Mouse (Mus musculus): Measurements from ENCODE around the gene Unc13d. TPM values are rescaled to one million over a fixed set of nuclear protein-coding genes. Genes with fewer than 3 reads are reported as not detected.
A peak's percentile ranks its signal among the peaks of the same experiment; 100 is the strongest.

Unc13d gene
- polyA plus RNA-seq, 1 experiment from 2014 or later, result 14.9 TPM

- Histone ChIP-seq H3K4me2 (replicated peaks; ENCODE audit: low read depth, low read length) (no peak overlapping the region), H3K36me3 (ENCODE audit: insufficient read depth, low read length) (0 out of 2 replicates have a peak, but pooled peaks cover 6% of the 10 kb centered on the region), H3K4me1 (ENCODE audit: insufficient read depth, low read depth, low read length) (peaks cover 20% of the 10 kb centered on the region), H3K27ac (ENCODE audit: low read length) (peak overlapping the region; percentile 55), H3K27me3 (replicated peaks; ENCODE audit: insufficient read depth, low read length) (no peaks in the 10 kb centered on the region), H3K9ac (replicated peaks; ENCODE audit: low read depth) (no peak overlapping the region), H3K9me3 (ENCODE audit: low read length) (no peaks in the 10 kb centered on the region), H3K4me3 (ENCODE audit: low read depth, low read length) (no peak overlapping the region)
- DNase-seq (ENCODE audit: low spot score), result no peak
- WGBS, result 29% methylated on average over 3 of the region's 4 CpGs
- TF ChIP-seq CTCF (IDR thresholded peaks at IDR 0.05), result no peak
- no peak for TF ChIP-seq EP300 (IDR thresholded peaks at IDR 0.05)
- ATAC-seq, result no peak
Measured at GRCm38 (mm10) chr11:116102472-116102871, 24.7 kb upstream of the Unc13d start.

DNA sequence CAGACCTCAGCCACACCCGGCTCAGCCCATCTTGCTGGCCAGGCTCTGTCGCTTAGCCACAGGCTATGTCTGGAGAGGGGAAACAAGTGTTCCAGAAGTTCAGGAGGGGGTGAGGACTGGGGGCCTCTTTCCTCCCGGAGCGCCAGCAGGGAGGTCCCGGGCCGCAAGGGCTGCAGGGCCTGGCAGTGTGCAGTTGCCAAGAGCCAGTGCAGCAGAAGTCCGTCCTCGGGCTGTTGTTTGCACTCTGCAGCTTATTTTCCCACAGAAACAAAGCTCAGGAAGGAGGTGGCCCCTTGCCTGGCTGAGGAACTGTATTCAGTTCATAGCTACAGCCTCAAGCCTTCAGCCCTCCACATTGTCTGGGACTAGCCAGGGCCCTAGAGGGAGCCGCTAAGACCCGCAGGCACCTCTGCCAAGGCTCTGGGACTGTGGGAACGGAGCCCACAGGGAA, 24.2 kb upstream of the Unc13d start:
- Histone ChIP-seq H3K4me1 (ENCODE audit: insufficient read depth, low read depth, low read length) (peaks cover 16% of the 10 kb centered on the region), H3K9me3 (ENCODE audit: low read length) (no peaks in the 10 kb centered on the region), H3K27ac (ENCODE audit: low read length) (peak overlapping the region; percentile 55), H3K27me3 (replicated peaks; ENCODE audit: insufficient read depth, low read length) (no peaks in the 10 kb centered on the region), H3K36me3 (ENCODE audit: insufficient read depth, low read length) (0 out of 2 replicates have a peak, but pooled peaks cover 6% of the 10 kb centered on the region), H3K4me3 (ENCODE audit: low read depth, low read length) (no peak overlapping the region), H3K9ac (replicated peaks; ENCODE audit: low read depth) (no peak overlapping the region), H3K4me2 (replicated peaks; ENCODE audit: low read depth, low read length) (no peak overlapping the region; the same call in 1 of the 2 replicates)
- peak; percentile 17 for TF ChIP-seq CTCF (IDR thresholded peaks at IDR 0.05)
- no peak for TF ChIP-seq EP300 (IDR thresholded peaks at IDR 0.05)
- 13% methylated on average over 11 of the region's 11 CpGs for WGBS
- DNase-seq (ENCODE audit: low spot score) (no peak), ATAC-seq (peak; percentile 42)

- 86% methylated on average over 7 of the region's 7 CpGs for WGBS
- TF ChIP-seq EP300 (IDR thresholded peaks at IDR 0.05) (no peak), CTCF (IDR thresholded peaks at IDR 0.05) (no peak)
- no peak overlapping the region for H3K4me2 ChIP-seq (replicated peaks; ENCODE audit: low read depth, low read length)
Measured at GRCm38 (mm10) chr11:116100839-116101238, 23.1 kb upstream of the Unc13d start.

GRCm38 (mm10) chr11:116100385-116100784, 22.6 kb upstream of the Unc13d start:
- DNase-seq (ENCODE audit: low spot score), result peak; percentile 85
- H3K4me2 ChIP-seq (replicated peaks; ENCODE audit: low read depth, low read length), result no peak overlapping the region
- H3K9me3 ChIP-seq (ENCODE audit: low read length), result no peaks in the 10 kb centered on the region
- WGBS, result 37% methylated on average over 6 of the region's 6 CpGs
- TF ChIP-seq CTCF (IDR thresholded peaks at IDR 0.05) (no peak), EP300 (IDR thresholded peaks at IDR 0.05) (no peak)
- H3K9ac ChIP-seq (replicated peaks; ENCODE audit: low read depth), result no peak overlapping the region
- H3K27ac ChIP-seq (ENCODE audit: low read length), result no peak overlapping the region
- no peaks in the 10 kb centered on the region for H3K36me3 ChIP-seq (ENCODE audit: insufficient read depth, low read length)
- H3K27me3 ChIP-seq (replicated peaks; ENCODE audit: insufficient read depth, low read length), result no peaks in the 10 kb centered on the region
- H3K4me1 ChIP-seq (ENCODE audit: insufficient read depth, low read depth, low read length), result peaks cover 16% of the 10 kb centered on the region
- no peak overlapping the region for H3K4me3 ChIP-seq (ENCODE audit: low read depth, low read length)
- peak; percentile 66 for ATAC-seq

More at GRCm38 (mm10) chr11:116100839-116101238, 23.1 kb upstream of the Unc13d start:
- Histone ChIP-seq H3K4me3 (ENCODE audit: low read depth, low read length) (no peak overlapping the region), H3K9me3 (ENCODE audit: low read length) (no peaks in the 10 kb centered on the region), H3K27me3 (replicated peaks; ENCODE audit: insufficient read depth, low read length) (no peaks in the 10 kb centered on the region), H3K4me1 (ENCODE audit: insufficient read depth, low read depth, low read length) (peaks cover 16% of the 10 kb centered on the region), H3K36me3 (ENCODE audit: insufficient read depth, low read length) (0 out of 2 replicates have a peak, but pooled peaks cover 1% of the 10 kb centered on the region), H3K9ac (replicated peaks; ENCODE audit: low read depth) (no peak overlapping the region), H3K27ac (ENCODE audit: low read length) (no peak overlapping the region)
- DNase-seq (ENCODE audit: low spot score), result no peak
- no peak for ATAC-seq

DNA sequence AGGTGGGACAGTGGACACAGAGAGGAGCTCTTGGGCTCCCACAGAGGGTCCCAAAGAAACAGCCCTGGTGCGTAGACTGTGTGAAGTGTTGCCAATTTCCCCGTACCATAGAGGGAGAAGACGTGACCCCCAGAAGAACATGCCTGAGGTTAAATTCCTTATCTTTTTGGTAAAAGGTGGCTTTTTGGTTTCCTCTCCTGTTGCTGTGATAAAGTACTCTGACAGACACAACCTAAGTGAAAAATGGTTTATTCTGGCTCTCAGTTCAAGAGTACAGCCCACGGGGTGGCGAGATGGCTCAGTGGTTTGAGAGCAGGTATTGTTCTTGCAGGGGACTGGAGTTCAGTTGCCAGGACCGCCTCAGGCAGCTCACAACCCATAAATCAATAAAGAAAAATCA, 21.7 kb upstream of the Unc13d start:
- ATAC-seq, result no peak
- DNase-seq (ENCODE audit: low spot score), result no peak
- H3K4me2 ChIP-seq (replicated peaks; ENCODE audit: low read depth, low read length), result no peak overlapping the region
- H3K27me3 ChIP-seq (replicated peaks; ENCODE audit: insufficient read depth, low read length), result no peaks in the 10 kb centered on the region
- no peaks in the 10 kb centered on the region for H3K9me3 ChIP-seq (ENCODE audit: low read length)
- H3K4me1 ChIP-seq (ENCODE audit: insufficient read depth, low read depth, low read length), result peaks cover 16% of the 10 kb centered on the region
- H3K27ac ChIP-seq (ENCODE audit: low read length), result no peak overlapping the region
- no peaks in the 10 kb centered on the region for H3K36me3 ChIP-seq (ENCODE audit: insufficient read depth, low read length)
- no peak overlapping the region for H3K4me3 ChIP-seq (ENCODE audit: low read depth, low read length)
- TF ChIP-seq CTCF (IDR thresholded peaks at IDR 0.05) (no peak), EP300 (IDR thresholded peaks at IDR 0.05) (no peak)
- no peak overlapping the region for H3K9ac ChIP-seq (replicated peaks; ENCODE audit: low read depth)
- 85% methylated on average over 6 of the region's 6 CpGs for WGBS

DNA sequence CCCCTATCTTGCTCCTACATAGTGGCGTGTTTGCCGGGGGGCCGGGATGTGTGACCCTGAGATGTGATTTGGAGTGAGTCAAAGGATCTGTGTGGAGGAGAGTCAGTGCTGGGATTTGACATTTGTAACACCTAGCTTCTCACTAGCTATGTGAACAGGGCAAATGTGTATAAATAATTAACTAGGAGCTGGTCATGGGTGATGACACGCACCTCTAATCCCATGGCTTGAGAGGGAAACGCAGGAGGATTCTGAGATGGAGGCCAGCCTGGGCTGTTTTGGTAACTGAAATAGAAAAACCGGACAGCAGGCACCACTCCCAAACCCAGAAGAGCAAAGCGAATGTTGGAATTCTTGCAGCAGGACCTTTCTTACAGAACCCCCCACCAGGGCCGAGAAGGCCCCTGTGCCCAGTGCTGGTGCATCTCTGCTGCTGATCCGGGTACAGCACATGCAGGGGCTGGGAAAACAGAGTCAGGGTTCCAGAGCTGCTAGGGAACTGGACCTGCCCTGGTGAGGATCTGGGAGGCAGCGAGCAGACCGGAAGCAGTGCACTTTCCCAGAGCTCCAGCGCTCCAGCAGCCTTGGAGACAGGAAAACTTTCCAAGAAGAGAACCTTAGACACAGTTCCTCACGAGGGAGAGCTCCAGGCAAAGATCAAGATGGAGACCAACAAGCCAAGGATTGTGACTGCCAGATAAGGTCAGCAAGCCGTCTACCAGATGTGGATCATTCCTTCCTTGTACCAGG, 21.1 kb upstream of the Unc13d start:
- TF ChIP-seq EP300 (IDR thresholded peaks at IDR 0.05) (no peak), CTCF (IDR thresholded peaks at IDR 0.05) (no peak)
- Histone ChIP-seq H3K4me1 (ENCODE audit: insufficient read depth, low read depth, low read length) (peaks cover 16% of the 10 kb centered on the region), H3K27ac (ENCODE audit: low read length) (no peak overlapping the region), H3K9ac (replicated peaks; ENCODE audit: low read depth) (no peak overlapping the region), H3K9me3 (ENCODE audit: low read length) (no peaks in the 10 kb centered on the region), H3K36me3 (ENCODE audit: insufficient read depth, low read length) (no peaks in the 10 kb centered on the region), H3K4me2 (replicated peaks; ENCODE audit: low read depth, low read length) (no peak overlapping the region), H3K27me3 (replicated peaks; ENCODE audit: insufficient read depth, low read length) (no peaks in the 10 kb centered on the region), H3K4me3 (ENCODE audit: low read depth, low read length) (no peak overlapping the region)
- DNase-seq (ENCODE audit: low spot score) (no peak), ATAC-seq (no peak)
- WGBS, result 50% methylated on average over 14 of the region's 14 CpGs
